Mouse (Mus musculus) frontal cortex, adult 2 months (tissue): ENCODE measurements at regions not wholly inside any gene's neighbourhood (a gene's known extent, or its start where the extent isn't known, plus 50 kb on each side); places are given as distances from the start of the nearest gene placed in this dataset.

Experiments
- DNase-seq, 2 experiments: peaks; one replicate each; pipeline ENCODE4 v3.0.0; 2022; ENCODE audit warnings: low spot score in 1 of 2; ENCODE audit errors: extremely low spot score in 1 of 2

DNA sequence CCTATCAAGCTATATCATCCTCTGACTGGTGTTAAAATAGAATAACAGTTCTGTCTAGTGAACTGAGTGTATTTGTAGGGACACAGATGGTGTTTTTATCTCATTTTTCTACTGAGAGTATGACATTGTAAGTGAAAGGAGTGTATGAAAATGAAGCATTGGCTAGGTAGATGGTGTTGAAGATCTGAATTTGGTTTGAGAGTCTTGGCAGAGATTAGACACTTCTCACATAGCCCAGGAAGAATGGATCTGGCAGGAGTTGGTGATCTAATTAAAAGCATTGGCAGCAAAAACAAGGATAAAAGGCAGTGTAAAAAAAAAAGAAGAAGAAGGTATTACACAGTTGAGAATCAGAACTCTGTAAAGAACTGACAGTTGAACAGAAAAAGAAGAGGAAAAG, 900.4 kb upstream of the Pabpc4l start:
- peak; percentile 35 to 52 for DNase-seq

DNA sequence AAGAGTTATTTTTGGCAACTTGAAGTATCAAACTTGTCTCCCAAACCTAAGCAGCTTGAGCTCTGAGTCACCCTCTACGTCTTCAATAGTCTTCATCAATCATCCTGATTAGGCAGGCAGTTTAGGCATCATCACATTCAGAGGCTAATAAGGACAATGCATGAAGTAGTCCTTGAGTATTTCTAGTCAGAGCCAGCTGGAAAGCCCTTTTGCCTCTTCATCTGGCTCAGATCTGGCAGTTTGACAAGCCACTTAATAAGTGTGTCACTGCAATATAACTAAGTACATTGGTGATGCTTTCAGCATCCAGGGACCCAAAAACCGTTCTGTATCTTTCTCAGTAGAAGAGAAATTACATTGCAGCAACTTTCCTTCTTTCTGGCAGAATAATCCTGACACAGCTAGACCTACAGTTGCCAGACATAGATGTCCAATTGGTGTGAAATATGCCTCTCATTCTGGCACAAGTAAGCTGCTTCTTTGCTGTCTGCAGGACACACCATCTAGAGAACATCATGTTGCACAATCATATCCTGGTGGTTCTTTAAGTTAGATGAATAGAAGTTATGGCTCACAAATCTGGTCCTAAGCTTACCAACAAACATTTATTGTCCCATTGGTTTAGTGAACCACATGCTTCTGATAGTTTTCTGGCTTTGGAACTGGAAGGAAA, 868.5 kb upstream of the Pabpc4l start:
- no peak for DNase-seq

DNA sequence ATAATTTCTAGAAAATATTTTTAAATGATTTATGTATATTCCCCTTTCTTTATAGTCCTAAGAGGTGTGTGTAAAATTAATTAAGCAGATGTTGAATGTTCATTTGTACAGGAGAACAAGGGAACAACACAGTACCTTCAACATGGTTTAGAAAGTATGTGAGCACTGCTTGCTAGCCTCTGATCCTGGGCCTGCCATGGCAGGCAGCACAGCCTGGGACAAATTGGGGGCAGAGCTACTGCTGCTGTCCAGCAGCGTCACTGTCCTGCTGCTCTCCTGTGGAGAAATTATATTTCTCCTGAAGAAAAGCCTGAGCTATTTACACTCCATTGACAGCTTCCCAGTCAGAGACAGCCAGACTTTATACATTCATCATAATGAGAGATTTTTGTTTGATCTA, 833.8 kb upstream of the Pabpc4l start:
- DNase-seq: no peak

DNA sequence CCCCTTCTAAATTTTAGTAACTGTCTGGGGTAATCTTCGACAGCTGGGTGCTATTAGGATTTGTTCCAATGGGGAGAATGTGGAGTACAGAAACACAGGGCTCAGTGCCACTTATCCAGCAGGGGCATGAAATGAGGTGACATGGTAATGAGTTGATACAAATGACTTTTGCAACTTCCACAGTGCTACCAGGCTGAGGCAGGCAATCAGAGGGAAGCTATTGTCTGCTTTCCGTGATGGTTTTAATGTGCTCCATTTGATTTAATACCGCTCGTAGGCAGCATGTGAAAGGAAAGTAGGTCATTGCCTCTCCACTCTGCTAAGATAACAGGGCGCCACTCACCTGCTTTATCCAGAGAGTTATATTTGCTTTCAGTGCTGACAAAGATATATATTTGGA, 832.3 kb upstream of the Pabpc4l start:
- peak in 1 of 2 experiments; percentile 1 for DNase-seq

DNA sequence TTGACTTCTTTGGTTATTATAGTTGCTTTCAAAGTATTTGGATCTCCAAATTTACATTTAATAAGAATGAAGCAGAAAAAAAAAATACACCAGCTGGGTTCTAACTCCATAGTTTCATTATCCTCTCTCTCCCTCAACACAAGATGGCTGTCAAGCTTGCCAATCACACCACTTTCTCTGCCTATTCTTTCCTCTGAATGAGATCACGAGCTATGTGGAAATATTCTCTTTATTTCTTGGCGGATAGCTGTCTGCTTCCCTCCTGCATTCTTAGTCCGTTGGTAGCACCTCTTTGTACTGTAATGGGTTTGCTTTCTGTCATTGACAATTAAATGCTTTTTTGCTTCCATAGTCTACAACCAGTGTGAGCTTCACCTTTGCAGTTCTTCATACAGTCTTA, 793.0 kb upstream of the Pabpc4l start:
- DNase-seq: no peak

DNA sequence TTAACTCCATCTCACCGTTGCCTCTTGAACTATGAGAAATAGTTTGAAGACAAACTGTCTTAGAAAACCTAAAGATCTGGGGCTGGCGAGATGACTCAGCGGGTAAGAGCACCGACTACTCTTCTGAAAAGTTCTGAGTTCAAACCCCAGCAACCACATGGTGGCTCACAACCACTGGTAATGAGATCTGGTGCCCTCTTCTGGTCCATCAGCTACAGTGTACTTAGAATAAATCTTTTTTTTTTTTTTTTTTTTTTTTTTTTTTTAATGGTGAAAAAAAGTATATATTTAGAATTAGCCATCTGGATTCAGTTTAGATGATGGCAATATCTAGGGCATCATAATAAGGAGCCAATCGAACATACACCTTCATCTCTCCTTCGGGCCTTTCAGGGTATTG, 782.2 kb upstream of the Pabpc4l start:
- no peak for DNase-seq

DNA sequence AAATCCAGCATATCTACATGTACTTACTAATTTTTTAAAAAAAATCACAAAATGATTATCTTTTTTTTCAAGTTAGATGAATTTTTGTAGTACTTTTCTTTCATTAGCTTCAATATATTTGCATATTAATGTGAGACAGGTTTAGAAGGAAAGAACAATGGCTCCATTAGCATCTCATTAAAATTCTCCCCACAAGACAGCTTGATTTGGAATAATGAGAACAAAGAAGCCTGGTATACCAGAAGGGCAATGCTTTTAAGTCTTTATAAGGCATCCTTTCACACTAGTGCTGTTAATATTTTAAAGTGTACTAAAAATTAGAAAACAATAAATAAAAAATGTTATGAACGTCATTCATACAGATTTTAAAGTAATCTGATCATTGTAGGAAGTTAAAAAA, 770.6 kb upstream of the Pabpc4l start:
- DNase-seq: no peak

DNA sequence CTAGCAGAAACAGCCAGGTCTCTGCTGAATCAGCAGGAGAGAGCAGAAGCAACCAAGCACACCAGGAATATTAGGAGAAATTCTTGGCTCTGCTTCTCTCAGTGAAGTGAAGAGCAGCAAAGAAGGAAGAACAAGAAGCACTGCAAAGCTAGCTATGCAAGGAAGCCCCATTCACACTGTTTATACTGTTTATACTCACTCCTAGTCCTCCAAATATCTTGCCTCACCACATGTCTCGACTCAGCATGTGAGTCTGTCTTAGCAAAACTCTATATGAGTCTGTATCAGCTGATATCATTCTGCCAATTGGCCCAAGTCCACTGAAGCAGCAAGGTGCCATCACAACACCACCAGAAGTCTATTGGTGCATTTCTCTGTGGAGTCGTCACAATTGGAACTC, 765.1 kb upstream of the Pabpc4l start:
- no peak for DNase-seq

DNA sequence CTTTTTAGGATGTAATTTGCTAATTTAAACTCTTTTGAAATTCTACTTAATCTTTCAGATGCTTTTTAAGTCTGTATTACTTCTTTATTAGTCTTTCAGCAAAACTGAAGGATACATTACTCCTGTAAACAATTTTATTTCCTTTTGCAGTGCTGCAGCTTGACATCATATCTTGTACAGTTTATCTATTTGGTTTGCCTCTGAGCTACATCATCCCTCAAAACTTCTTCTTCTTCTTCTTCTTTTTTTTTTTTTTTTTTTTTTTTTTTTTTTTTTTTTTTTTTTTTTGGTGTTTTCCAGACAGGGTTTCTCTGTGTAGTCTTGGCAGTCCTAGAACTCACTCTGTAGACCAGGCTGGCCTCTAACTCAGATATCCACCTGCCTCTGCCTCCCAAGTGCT, 749.6 kb upstream of the Pabpc4l start:
- DNase-seq: no peak

DNA sequence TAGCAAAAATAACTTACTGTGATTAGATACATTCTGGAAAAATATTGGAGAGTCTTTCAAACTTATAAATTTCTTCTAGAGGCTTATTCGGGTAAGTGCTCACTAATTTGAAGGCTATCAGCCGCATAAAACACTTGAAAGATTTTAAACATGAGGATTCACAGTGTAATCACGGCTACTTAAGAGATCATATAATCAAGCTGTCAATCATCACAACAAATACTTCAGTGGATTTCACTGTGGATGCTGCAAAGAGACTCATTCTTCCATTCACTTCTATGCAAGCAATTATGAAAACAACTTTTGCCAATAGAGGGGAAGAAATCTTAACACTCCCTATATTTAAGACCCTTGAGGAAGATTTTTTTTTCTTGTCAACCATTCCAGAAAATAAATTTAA, 736.2 kb upstream of the Pabpc4l start:
- DNase-seq: no peak

DNA sequence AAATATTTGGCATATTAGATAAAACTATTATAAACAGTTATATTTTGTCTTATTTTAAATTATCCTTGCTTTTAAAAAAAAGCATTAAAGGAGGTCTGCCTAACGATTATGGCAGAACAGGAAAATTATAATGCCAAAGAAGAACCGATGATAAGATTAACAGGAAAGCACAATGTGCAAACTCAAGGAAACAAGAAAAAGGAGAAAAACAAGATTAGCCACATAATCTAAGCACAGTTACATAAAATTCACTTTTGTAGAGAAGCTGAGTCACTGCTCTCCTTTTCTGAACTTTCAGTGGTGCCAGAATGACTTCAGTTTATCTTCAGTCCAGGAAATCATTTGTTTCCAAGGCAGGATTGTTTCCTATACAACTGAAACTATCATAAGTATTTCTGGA, 734.7 kb upstream of the Pabpc4l start:
- DNase-seq: no peak

DNA sequence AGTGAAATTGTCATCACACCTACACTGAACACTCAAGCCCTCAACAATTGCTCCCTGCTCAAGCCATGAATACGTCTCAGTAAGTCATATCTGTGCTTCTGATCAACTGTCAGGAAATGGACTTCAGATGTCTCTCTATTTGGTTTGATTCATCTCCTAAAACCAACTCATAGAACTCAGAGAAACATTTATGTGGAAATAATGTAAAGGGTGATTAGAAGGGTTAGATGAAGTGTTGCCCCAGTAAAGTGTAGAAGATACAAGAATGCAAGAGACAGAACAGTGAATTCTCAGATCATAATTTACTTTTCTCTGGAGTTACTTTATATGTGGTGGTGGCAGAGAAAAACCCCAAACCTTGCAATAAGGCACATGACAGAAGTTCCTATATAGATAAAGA, 732.4 kb upstream of the Pabpc4l start:
- DNase-seq: no peak
